Mouse (Mus musculus): Measurements from ENCODE around the gene Rab6a.

Rab6a gene

DNA sequence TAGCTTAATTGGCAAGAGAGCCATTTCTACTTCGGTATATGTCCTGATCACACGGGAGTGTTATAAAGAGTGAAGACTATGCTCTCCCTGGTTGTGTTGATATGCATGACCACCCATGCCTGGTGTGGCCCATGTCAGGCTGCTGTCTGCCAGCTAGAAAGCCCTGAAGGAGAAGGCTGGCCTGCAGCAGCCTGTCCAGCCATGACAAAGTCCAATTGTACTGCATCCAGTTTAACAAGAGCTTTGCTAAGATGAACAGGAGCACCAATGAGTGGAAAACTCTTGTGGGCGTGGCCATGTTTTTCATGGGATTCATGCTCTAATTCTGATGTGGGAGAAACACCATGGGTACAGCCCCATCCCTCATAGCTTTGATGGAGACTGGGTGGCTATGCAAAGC, 17.3 kb downstream of the Rab6a start:
- no peak for DNase-seq (ENCODE audit: low spot score)

GRCm38 (mm10) chr7:100637657-100638056, 30.4 kb downstream of the Rab6a start:
- no peak for DNase-seq (ENCODE audit: low spot score)

GRCm38 (mm10) chr7:100642413-100642812, 35.2 kb downstream of the Rab6a start:
- no peak for DNase-seq (ENCODE audit: low spot score)

GRCm38 (mm10) chr7:100645147-100645546, 37.9 kb downstream of the Rab6a start:
- DNase-seq (ENCODE audit: low spot score), result peak; percentile 37

DNA sequence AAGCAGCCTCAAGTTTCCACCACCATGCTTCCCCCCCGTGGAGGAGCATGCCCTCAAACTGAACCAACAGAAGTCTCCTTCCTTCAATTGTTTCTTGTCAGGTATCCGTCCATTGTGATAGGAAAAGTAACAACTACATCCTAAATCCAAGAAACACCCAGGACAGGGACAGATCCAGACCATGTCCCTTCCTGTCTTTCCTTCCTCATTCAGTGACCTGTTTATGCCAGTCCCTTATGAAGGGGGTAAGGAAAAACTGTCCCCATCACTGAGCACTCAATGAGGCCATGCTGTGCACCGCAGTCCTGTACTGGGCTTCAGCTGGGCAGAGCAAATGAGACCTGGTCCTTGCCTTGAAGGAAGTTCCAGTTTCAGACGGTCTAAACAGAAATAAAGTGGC, 41.9 kb downstream of the Rab6a start:
- no peak for DNase-seq (ENCODE audit: low spot score)

- DNase-seq (ENCODE audit: low spot score), result no peak
Measured at GRCm38 (mm10) chr7:100649826-100650225, 42.6 kb downstream of the Rab6a start.

GRCm38 (mm10) chr7:100650421-100650820, 43.2 kb downstream of the Rab6a start:
- no peak for DNase-seq (ENCODE audit: low spot score)

- no peak for DNase-seq (ENCODE audit: low spot score)
Measured at GRCm38 (mm10) chr7:100651011-100651410, 43.8 kb downstream of the Rab6a start.

DNA sequence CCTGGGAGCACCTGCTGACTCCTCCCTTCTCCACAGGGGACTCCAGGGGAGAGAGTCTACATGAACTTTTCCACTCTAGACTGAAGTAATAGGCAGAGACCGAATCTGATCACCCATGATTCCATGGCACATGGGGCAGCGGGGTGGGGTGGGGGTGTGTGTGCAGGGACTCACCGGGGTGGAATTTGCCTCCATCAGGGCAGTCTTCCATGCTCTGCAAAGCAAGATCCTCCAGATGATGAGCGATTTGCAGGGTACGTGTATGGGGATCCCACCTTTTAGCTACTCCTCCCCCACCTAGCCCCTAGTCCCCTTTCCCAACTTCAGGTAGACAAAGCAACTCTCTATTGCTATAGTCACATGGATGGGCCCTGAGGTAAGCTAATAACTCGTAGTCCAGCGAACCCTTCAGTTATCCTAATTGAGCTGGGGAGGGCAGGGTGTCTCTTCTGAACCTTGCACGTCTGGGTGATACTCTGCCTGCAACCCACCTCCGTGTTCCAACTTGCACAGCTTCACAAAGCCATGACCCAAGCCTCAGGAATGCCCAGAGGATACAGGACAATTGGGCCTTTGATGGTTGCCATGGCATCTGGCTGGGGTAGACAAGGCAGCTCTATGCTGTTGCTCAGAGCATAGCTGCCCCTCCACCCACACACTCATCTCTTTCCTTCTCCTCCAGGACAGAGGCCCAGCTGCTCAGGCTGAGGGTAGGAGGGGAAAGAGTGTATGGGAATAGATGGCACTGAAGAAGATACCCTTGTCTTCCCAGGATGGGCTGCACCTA, 46.5 kb downstream of the Rab6a start:
- DNase-seq (ENCODE audit: low spot score), result no peak

DNA sequence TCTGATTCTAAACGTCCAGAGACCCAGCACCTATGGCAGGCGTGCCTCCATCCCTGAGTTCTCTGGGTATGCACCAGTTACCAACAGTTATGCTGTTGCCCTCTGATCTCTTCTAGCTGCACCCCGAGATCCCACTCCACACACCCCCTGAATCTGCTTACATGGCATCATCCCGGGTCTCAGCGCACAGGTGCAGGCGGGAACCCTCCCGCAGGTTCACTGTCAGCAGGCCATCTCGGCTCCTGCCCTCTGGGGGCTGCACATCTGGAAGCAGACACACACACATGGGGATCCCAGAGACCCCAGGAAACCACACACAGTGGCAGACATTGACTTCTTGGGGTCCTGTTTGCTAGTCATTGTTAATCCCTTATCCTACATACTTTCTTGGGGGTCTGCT, 47.2 kb downstream of the Rab6a start:
- no peak for DNase-seq (ENCODE audit: low spot score)

GRCm38 (mm10) chr7:100656739-100657138, 49.5 kb downstream of the Rab6a start:
- no peak for DNase-seq (ENCODE audit: low spot score)

- peak; percentile 23 for DNase-seq (ENCODE audit: low spot score)
Measured at GRCm38 (mm10) chr7:100658093-100658578, 50.9 kb downstream of the Rab6a start.

- no peak for DNase-seq (ENCODE audit: low spot score)
Measured at GRCm38 (mm10) chr7:100661264-100661663, 54.1 kb downstream of the Rab6a start.

GRCm38 (mm10) chr7:100662231-100662630, 55.0 kb downstream of the Rab6a start, which contains the start of gene Plekhb1:
TSS of gene Plekhb1 (minus strand) at chr7:100662414.
- DNase-seq (ENCODE audit: low spot score), result no peak

DNA sequence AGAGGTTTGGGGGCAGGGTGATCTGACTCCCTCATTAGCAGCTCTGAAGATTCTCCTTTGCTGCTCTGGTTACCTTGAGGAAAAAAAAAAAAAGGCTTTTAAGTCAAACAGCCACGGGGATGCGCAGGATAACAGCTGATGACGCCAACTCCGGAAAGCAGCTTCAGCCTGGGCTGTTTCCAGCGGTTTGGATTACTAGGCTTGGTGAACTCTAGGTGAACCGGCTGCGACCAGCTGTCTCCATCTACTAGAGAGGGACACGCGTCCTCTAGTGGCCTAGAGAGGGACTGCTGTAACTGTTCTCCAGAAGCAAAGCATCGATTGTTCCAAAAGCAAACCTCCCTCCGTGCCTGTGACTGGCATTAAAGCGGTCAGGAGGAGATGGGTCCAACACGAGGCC, 56.0 kb downstream of the Rab6a start:
- DNase-seq (ENCODE audit: low spot score), result peak; percentile 84

- DNase-seq (ENCODE audit: low spot score), result no peak
Measured at GRCm38 (mm10) chr7:100663729-100664304, 56.6 kb downstream of the Rab6a start.

DNA sequence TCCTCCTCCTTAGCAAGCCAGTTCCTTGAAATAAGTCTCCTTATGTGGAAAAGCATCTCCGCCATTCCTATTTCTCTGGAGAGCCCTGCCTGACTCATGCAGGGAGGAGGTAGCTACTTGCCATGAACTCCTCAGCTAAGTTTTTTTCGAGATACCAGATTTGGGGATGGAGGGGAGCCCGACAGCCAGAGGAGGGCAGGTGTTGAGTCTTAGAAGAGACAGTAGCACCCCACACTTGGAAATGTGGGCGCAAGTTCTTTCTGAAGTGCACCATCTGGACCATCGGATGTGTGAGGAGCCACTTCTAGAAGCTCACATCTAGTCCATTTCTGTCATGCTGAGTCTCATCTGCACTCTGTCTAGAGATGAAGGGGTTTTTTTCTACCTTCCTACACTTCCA, 63.4 kb downstream of the Rab6a start:
- DNase-seq (ENCODE audit: low spot score), result no peak

GRCm38 (mm10) chr7:100673452-100673851, 66.2 kb downstream of the Rab6a start:
- DNase-seq (ENCODE audit: low spot score), result no peak

DNA sequence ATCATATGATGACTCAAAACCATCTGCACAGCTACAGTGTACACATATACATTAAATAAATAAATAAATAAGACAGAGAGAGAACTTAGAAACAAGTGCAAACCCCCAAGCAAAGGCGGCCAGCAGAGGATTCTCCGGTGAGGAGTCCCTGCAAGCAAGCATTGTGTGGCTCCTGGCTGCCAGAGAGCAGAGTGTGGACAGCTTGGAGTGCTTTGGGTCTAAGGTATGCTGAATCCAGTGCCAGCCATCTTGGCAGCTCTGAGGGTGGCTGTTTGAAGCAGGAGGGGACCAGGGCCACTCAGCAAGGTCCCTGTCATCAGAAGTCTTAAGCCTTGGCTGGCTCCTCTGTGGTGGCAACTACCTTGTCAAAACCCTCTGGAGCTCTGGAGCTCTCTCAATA, 67.7 kb downstream of the Rab6a start:
- no peak for DNase-seq (ENCODE audit: low spot score)

DNA sequence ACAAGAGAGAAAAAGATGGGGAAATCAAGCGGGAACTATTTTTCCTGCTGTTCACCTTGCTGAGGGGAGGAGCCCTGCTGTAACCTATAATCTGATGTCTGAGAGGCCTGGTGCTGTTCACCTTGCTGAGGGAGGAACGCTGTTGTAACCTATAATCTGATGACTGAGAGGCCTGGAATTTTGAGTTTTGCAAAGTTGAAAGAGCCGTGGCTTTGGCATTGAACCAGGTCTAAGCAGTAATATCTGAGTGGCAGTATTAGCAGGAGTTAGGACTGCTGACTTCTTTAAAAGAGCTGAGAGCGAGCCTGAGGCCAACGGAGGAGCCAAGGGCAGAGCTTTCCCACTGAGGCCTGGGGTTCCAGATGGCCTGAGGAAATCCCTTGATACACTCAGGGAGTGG, 70.8 kb downstream of the Rab6a start:
- no peak for DNase-seq (ENCODE audit: low spot score)

DNA sequence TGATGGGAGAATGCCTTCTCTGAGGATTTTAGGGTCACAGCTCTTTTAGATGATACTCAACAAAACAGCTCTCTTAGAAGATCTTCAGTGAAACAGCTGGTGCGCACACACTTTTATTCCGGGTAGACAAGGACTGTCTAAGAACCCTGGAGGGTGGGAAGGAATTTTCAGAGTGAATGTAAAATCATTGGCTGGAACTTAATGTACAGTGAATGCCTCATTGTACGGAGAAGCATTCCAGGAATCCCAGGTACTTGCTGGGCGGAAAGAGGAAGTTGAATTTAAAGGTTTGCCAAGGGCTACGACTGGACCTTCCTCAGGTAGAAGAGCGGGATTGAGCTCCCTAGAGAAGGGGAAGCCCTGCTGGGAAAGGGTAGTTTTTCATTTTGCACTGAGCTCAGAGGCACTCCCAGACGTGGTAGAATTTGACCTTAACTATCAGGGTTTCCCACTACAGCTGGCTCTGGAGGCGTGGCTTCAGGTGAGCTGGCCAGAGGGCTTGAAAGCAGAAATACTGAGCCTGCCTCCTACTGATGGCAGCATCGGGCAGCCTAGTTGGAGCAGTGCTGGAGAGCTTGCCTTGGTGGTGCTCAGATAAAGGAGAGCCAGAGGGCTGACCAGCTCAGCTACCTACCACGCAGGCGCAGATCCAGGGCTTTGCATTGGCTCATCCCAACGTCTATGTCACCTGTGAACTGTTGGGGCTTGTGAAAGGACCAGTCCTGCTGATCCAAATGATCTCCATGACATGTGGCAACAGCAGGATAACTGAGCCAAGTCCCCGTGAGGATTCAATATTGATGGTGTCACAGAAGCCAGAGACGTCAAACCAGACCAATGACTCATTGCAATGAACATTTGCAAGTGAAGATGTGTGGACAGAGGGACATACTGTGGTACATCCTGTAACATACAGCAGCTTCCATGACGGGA, 72.0 kb downstream of the Rab6a start:
- no peak for DNase-seq (ENCODE audit: low spot score)

GRCm38 (mm10) chr7:100681132-100681531, 73.9 kb downstream of the Rab6a start:
- DNase-seq (ENCODE audit: low spot score), result no peak

GRCm38 (mm10) chr7:100683241-100683640, 76.0 kb downstream of the Rab6a start:
- no peak for DNase-seq (ENCODE audit: low spot score)

Data from urinary bladder, postnatal 25 days (tissue).